Mouse (Mus musculus) kidney, postnatal 0 days (tissue): ENCODE measurements around the gene Gdpgp1. TPM values are rescaled to one million over a fixed set of nuclear protein-coding genes. Genes with fewer than 3 reads are reported as not detected.

Source experiments
- ATAC-seq: fragments of 200-750 bp; cut with Nextera tagmentation; replicated peaks from 2 replicates; pipeline ENCODE4 v1.8.0; 2017; ENCODE audit warnings: low read depth, moderate number of reproducible peaks, moderate TSS enrichment, moderate library complexity; ENCODE audit not compliant: low FRiP score
- DNase-seq: peaks from one replicate; pipeline ENCODE4 v3.0.0-alpha.2; 2016; ENCODE audit warnings: low spot score
- H3K27ac ChIP-seq: fragments of 300-500 bp; sonication (generic); 2 replicates; pipeline ENCODE4 v1.5.1; 2014; ENCODE audit warnings: mild to moderate bottlenecking
- H3K27me3 ChIP-seq: fragments of 300-500 bp; sonication (generic); 2 replicates; pipeline ENCODE4 v1.6.1; 2014; ENCODE audit warnings: low read length, mixed read lengths; ENCODE audit not compliant: insufficient read depth
- H3K36me3 ChIP-seq: fragments of 300-500 bp; sonication (generic); 2 replicates; pipeline ENCODE4 v1.6.1; 2014; ENCODE audit warnings: low read length, mixed read lengths; ENCODE audit not compliant: insufficient read depth
- H3K4me1 ChIP-seq: fragments of 300-500 bp; sonication (generic); replicated peaks from 2 replicates; pipeline ENCODE4 v1.6.1; 2014; ENCODE audit warnings: antibody characterized with exemption, low read length, mixed read lengths; ENCODE audit not compliant: insufficient read depth
- H3K4me2 ChIP-seq: fragments of 300-500 bp; sonication (generic); 2 replicates; pipeline ENCODE4 v1.6.1; 2014; ENCODE audit warnings: mild to moderate bottlenecking, low read length, moderate library complexity, mixed read lengths
- H3K4me3 ChIP-seq: fragments of 300-500 bp; sonication (generic); replicated peaks from 2 replicates; pipeline ENCODE4 v1.5.1; 2014; ENCODE audit warnings: low read depth, low read length
- H3K9ac ChIP-seq: fragments of 300-500 bp; sonication (generic); 2 replicates; pipeline ENCODE4 v1.6.1; 2014; ENCODE audit warnings: low read depth, low read length
- H3K9me3 ChIP-seq: fragments of 300-500 bp; sonication (generic); replicated peaks from 2 replicates; pipeline ENCODE4 v1.6.1; 2016; ENCODE audit warnings: low read length, inconsistent platforms, mixed read lengths
- CTCF ChIP-seq: IDR thresholded peaks from 2 replicates; pipeline ENCODE4 v1.5.1; 2016; ENCODE audit warnings: antibody characterized with exemption, low read depth, mild to moderate bottlenecking, moderate library complexity
- WGBS: fragments of 180-500 bp; shearing (Covaris S2); extraction: QIAGEN DNeasy Blood & Tissue Kit; methylation state at CpG from one replicate; pipeline ENCODE4 v1.1.7; 2014; 5-methylcytosine and 5-hydroxymethylcytosine counted together
- polyA plus RNA-seq: library from polyadenylated mRNA; unstranded; fragments of >200 nt; fragmentation: Nextera tagmentation; extraction: Ambion mirVana; gene quantifications from 2 replicates; pipeline ENCODE4 v1.2.1, GENCODE M21; 2015

Gdpgp1 gene
- polyA plus RNA-seq, 1 experiment from 2014 or later, result 2.1 TPM

GRCm38 (mm10) chr7:80197941-80198778 lies 34.5 kb upstream of the Gdpgp1 start:
- DNase-seq (peak; percentile 94), ATAC-seq (peak; percentile 91)
- no peak for TF ChIP-seq CTCF
- Histone ChIP-seq H3K4me3 (peak overlapping the region; percentile 67), H3K9me3 (no peaks in the 10 kb centered on the region), H3K9ac (peak overlapping the region; percentile 68), H3K4me1 (peaks cover 31% of the 10 kb centered on the region; the same call in 1 of the 2 replicates), H3K4me2 (peak overlapping the region; percentile 83), H3K27ac (peak overlapping the region; percentile 86), H3K36me3 (no peaks in the 10 kb centered on the region), H3K27me3 (no peaks in the 10 kb centered on the region)
- WGBS, result under 1% methylated on average over 61 of the region's 74 CpGs

- Histone ChIP-seq H3K4me2 (peak overlapping the region; percentile 83), H3K27me3 (no peaks in the 10 kb centered on the region), H3K9me3 (no peaks in the 10 kb centered on the region), H3K9ac (peak overlapping the region; percentile 68), H3K4me1 (peaks cover 31% of the 10 kb centered on the region; the same call in 1 of the 2 replicates), H3K36me3 (no peaks in the 10 kb centered on the region), H3K4me3 (peak overlapping the region; percentile 67), H3K27ac (peak overlapping the region; percentile 86)
- TF ChIP-seq CTCF, result no peak
- ATAC-seq (no peak), DNase-seq (no peak)
- 2% methylated on average over 11 of the region's 11 CpGs for WGBS
These were observed 33.8 kb upstream of the Gdpgp1 start for GRCm38 (mm10) chr7:80198863-80199262.

- no peak for TF ChIP-seq CTCF
- Histone ChIP-seq H3K4me1 (peaks cover 31% of the 10 kb centered on the region; the same call in 1 of the 2 replicates), H3K9me3 (no peaks in the 10 kb centered on the region), H3K4me3 (peak overlapping the region; percentile 67), H3K36me3 (no peaks in the 10 kb centered on the region), H3K4me2 (peak overlapping the region; percentile 83), H3K27ac (peak overlapping the region; percentile 86), H3K27me3 (no peaks in the 10 kb centered on the region), H3K9ac (peak overlapping the region; percentile 68)
- 25% methylated on average over 6 of the region's 6 CpGs for WGBS
- ATAC-seq (no peak), DNase-seq (no peak)
These were observed 33.4 kb upstream of the Gdpgp1 start for GRCm38 (mm10) chr7:80199286-80199685.

GRCm38 (mm10) chr7:80199851-80200587 lies 32.6 kb upstream of the Gdpgp1 start:
- WGBS, result 56% methylated on average over 11 of the region's 11 CpGs
- H3K9ac ChIP-seq, result no peak overlapping the region

GRCm38 (mm10) chr7:80200588-80200945 lies 32.1 kb upstream of the Gdpgp1 start:
- WGBS, result 67% methylated on average over 6 of the region's 6 CpGs
- no peak overlapping the region for H3K27ac ChIP-seq
- no peaks in the 10 kb centered on the region for H3K27me3 ChIP-seq
- no peaks in the 10 kb centered on the region for H3K36me3 ChIP-seq
- ATAC-seq (no peak), DNase-seq (no peak)
- peak; percentile 21; the same call in 1 of the 2 replicates for TF ChIP-seq CTCF
- no peak overlapping the region for H3K9ac ChIP-seq
- peak overlapping the region; percentile 83; the same call in 1 of the 2 replicates for H3K4me2 ChIP-seq
- peaks cover 31% of the 10 kb centered on the region; the same call in 1 of the 2 replicates for H3K4me1 ChIP-seq
- H3K4me3 ChIP-seq, result no peak overlapping the region
- H3K9me3 ChIP-seq, result no peaks in the 10 kb centered on the region

More at GRCm38 (mm10) chr7:80199851-80200587, 32.6 kb upstream of the Gdpgp1 start:
- no peaks in the 10 kb centered on the region for H3K27me3 ChIP-seq
- DNase-seq (no peak), ATAC-seq (no peak)
- no peaks in the 10 kb centered on the region for H3K9me3 ChIP-seq
- H3K4me2 ChIP-seq, result peak overlapping the region; percentile 83
- H3K4me1 ChIP-seq, result peaks cover 31% of the 10 kb centered on the region; the same call in 1 of the 2 replicates
- TF ChIP-seq CTCF, result no peak
- H3K27ac ChIP-seq, result no peak overlapping the region
- no peaks in the 10 kb centered on the region for H3K36me3 ChIP-seq
- no peak overlapping the region for H3K4me3 ChIP-seq

GRCm38 (mm10) chr7:80200963-80201539 lies 31.6 kb upstream of the Gdpgp1 start:
- peaks cover 31% of the 10 kb centered on the region for H3K4me1 ChIP-seq
- H3K4me3 ChIP-seq, result no peak overlapping the region
- ATAC-seq, result no peak
- no peak for DNase-seq
- H3K27me3 ChIP-seq, result no peaks in the 10 kb centered on the region
- H3K36me3 ChIP-seq, result no peaks in the 10 kb centered on the region
- no peak for TF ChIP-seq CTCF
- H3K4me2 ChIP-seq, result no peak overlapping the region
- WGBS, result 64% methylated on average over 5 of the region's 5 CpGs
- no peak overlapping the region for H3K9ac ChIP-seq
- H3K9me3 ChIP-seq, result no peaks in the 10 kb centered on the region
- H3K27ac ChIP-seq, result no peak overlapping the region
